Mouse (Mus musculus) spleen, postnatal 4 days (tissue): ENCODE data around the gene Zfp112.
"Not testable (repeated sequence)": the region's sequence is repeated elsewhere in the genome, so short reads cannot be mapped to it uniquely, and the experiment has no call there.

Experiments used
- DNase-seq, 2 experiments: peaks; one replicate each; pipeline ENCODE4 v3.0.0; 2022; ENCODE audit warnings: low spot score in 2 of 2

Gene Zfp112

DNA sequence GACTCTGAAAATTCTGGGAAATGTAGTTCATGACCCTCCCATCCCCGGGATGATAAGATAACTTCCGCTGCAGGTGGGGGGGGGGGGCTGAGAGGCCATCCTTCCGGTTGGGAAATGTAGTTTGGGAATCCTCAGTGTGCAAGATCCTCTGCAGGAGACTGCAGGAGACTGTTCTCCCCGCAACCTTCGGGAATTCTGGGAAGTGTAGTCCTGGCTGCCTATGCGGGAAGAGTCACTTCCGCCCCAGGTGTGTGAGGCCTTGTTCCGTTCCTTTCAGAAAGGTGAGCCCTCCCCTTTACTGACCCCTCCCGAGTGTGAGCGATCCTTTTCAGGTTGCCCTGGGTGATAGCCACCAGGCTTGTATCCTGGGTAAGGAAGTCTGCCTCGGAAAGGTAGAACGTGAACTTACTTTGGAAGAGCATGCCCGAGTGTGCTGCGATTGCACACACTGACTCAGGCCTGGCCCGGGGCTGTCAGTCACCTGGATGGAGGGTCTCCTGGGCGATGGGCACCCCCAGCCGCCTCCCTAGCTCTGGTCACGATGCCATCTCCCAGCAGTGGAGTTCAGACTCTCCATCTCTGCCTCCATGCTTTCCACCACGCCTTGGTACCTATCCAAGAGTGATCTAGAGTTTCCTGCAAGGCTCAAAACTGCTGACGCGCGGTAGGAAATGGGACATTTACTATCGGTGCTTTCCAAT, at the start of gene Zfp112:
Zfp112 (plus strand) TSS at position 159 of the 701 bp plus-strand sequence.
- no peak for DNase-seq

DNA sequence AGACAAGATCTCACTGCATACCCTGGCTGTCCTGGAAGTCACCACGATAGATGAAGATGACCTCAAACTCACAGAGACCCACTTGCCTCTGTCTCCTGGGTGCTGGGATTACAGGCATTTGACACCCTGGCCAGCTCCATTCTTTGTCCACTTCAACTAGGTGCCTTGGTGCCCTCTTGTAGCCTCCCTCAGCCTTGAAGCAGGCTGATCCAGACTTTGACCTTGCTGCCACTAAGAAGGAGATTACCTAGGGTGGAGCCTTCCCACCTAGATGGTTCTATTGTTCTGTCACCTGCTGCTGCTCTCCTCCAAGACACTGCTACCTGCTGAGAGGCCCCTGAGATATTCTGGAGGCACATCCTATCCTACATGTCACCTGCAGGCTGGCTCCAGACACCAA, 37.7 kb upstream of the Zfp112 start:
- not testable (repeated sequence) for DNase-seq

DNA sequence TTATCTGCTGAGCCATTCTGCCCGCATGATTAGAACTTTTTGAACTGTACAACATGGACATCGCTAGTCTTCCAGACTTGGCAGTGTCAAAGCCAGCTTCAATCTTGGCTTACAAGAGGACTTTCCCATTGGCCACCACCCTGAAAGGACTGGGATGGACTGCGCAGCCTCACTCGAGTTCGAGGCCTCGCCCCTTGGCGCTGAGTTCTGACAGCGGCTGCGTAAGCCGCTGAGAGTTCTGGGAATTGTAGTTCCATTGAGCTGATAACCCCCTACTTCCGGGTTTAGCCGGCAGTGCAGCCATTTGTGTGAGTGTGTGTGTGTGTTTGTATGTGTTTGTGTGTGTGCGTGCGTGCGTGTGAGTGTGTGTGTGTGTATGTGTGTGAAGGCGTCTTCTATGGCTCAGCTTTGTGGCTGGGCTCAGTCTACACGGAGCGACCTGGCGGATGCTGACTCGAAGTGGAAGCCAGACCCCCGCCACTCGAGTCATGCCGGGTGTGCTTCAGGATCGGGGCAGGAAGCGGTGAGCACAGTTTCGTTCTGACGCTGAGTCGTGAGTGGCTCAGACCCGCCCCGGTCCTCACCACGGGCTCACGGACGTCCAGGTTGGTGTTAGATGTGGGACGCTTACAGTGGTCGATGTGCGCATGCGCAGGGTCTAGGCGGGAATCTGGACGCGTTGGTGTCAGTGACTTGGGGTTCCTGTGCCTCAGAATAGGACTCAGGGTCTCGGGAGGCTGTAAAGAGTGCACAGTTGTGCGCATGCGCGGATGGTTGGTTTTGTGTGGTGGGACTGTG, 30.3 kb upstream of the Zfp112 start, which contains the start of gene Zfp180:
Zfp180 (plus strand) TSS at position 291 of the 798 bp plus-strand sequence.
- peak; percentile 89 to 94 for DNase-seq

DNA sequence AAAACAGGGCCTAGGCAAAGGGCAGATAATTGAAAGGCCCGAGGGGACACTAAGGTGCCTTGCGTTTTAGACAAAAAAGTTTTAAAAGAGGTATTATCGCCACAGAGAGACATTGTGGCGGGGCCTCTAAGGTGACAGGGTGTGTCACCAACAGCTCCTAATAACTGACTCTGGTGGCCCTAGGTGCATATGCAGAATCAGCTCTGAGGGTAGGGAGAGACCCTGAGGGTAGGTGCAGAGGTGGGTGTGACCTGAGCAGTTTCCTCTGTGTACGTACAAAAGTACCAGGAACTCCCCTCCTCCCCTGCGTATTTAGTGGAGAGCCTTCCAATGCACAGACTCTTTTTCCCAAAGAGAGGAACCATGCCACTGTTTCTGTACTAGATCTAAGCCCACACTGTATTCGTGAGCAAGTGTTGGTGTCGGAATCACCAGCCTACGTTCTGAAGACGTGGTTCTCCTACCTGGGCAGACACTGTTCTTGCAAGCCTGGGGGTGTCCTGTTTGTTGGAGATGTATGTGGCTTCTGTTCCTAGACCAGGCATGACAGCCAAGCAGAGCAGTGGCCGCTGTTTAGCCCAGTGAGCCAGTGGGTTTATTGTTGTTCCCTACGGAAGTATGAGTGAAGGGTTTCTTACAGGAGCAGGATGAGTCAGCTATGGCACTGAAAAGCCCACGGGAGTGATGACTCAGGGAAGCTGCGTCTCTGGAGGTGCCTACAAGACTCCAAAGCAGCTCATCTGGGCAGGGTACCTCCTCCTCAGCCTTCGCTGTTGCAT, 29.5 kb upstream of the Zfp112 start:
- peak in 1 of 2 experiments; percentile 61 for DNase-seq

DNA sequence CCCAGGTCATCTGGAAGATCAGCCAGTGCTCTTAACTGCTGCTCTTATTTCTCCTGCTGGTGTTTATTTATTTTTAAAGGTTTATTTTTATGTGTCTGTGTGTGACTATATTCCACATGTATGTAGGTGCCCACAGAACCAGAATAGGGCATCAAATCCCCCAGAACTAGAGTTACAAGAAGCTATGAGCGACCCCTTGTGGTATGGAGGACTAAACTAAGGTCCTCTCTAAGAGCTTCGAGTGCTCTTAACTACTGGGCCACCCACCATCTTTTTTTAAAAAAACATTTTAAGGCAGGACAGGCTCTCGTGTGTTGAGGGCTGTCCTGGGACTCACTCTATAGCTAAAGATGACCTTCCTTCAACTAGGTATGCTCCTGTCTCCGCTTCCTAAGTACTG, 25.2 kb upstream of the Zfp112 start:
- DNase-seq = no peak

DNA sequence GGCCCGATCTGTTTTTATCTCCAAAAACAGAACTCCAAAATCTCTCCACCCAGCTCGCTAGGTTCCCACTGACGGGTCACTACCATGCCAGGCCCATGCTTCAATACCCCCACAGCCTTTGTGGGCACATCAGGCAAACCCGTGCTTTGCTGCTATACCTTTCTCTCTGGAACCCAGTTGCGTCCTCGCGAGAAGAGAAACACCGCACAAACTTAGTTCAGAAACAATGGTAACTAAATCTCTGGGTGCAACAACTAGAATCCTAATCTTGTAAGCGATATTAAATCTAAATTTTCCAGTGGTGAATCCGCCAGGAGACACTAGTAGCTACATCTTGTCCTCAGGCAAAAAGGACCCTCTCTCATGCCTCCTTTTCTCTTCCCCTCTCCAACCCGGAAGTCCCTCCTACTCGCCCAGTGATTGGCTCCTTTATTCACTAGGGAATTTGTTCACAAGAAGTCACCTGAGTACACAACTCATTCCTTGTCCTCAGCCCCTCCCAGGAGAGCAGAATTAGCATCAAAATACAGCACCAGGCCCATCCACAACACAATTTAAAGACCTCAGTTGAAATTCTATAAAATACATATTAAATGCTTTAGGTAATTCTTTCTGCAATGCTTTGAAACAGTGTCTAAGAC, 24.5 kb upstream of the Zfp112 start:
- DNase-seq = no peak

DNA sequence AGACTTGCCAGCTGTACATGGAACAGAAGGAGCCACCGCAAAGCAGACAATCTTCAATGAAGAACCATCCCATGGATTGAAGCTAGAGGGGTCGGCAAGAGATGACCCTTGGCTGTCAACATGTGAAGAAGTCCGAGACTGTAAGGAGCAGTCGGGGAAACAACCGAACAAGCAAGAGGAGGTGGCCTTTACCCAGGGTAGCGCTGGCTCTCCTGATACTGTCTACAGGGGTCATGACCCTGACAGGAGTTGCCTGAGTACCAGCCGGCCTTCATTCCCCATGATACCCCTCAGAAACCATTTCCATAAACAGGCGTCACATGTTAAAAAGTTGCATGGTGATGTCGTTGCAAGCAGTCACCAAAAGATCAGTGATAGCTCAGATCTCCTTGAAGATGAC, 7.7 kb upstream of the Zfp112 start:
- no peak for DNase-seq

DNA sequence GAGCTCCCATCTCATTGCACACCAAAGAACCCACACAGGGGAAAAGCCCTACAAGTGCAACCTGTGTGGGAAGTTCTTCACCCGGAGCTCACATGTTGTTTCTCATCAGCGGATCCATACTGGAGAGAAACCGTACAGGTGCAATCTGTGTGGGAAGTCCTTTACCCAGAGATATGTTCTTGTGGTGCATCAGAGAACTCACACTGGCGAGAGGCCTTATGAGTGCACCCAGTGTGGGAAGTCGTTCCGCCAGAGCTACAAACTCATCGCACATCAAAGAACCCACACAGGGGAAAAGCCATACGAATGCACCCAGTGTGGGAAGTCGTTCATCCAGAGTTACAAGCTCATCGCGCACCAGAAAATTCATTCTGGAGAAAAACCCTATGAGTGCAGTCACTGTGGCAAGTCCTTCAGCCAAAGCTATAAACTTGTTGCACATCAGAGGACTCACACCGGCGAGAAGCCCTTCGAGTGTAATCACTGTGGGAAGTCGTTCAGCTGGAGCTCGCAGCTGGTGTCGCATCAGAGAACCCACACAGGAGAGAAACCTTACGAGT, 6.9 kb upstream of the Zfp112 start:
- DNase-seq = no peak

DNA sequence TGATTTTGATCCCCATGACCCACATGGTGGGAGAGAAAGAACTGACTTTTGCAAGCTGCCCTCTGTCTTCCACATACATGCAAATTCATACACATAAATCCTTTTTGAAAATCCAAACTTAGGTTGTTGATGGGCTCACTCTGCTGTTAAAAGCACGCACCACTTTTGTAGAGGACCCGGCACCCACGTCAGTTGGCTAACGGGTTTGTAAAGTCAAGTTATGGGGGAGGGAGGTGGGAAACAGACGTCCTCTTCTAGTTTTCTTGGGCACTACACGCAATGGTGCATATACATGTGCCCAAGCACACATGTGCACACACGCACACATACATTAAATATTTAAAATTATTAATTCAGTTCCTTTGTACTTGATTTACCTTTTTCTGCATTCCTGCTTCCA, 1.3 kb upstream of the Zfp112 start:
- DNase-seq = no peak

DNA sequence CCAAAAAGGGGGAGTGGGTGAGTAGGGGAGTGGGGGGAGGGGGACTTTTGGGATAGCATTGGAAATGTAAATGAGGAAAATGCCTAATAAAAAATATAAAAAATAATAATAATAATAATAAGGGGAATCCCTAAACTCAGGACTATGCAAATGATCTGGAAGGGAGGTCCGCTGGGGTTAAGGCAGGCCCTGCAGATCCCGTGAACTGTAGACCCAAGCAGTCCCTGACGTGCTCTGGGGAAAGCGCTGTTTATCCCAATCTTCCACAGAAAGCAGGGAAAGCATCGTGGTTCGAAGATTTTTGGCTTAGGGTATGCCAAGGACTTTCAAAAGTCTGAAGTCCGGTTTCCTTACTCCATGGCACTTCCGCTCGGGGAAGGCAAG, 350 bp upstream of the Zfp112 start:
- no peak for DNase-seq

DNA sequence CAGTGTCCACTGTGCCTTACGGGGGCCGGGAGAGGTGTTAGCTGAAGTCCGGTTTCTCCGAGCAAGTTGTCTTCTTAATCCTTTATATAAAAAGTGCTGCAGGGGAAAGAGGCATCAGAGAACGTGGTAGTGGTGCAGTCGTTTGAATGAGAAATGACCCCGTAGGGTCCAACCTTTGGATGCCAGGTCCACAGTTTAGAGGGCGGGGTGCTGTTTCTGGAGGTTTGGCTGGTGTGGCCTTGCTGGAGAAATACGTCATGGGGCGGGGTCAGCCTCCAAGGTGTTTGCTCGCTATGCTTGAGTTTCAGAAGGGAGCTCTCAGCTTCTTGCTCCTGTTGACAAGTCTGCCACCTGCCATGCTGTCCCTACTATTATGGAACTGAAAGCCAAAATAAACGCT, 887 bp downstream of the Zfp112 start:
- no peak for DNase-seq

DNA sequence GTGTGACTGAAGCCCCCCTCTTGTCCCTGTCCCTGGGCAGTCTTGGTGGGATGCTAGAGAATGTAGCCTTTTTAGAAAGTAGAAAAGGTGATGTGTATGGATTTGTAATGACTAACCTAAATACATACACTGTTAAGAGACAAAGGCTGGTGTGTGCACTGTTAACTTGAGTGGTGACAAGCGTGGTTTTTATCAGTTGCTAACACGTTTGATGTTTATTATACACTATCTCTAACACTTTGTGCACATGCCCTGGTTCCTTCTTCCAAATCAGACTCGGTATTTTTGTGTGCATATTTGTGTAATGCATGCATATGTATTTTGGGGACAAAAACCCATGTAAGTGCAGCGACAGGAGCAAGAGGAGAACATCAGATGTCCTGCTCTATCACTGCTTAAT, 4.5 kb downstream of the Zfp112 start:
- DNase-seq = no peak

DNA sequence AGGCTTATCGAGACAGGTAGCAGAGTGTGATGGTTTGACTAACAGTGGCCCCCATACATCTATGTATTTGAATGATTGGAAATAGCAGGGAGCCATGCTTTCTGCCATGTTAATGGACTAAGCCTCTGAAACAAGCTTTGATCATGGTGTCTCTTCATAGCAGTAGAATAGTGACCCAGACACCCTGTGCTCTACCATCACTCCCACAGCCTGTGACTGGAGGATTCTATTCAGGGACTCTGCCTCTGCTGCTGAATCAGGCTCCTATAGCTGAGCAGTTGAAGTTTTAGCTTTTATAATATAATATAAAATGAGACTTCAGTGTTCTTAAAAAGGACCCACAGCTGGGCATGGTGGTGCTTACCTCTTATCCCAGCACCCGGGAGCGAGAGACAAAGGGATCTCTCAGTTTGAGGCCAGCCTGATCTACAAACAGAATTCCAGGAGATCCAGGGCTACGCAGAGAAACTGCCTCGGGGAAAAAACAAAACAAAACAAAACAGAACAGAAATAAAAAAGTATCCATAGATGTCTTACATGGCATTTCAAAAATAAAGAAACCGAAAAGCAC, 21.4 kb downstream of the Zfp112 start:
- no peak for DNase-seq

DNA sequence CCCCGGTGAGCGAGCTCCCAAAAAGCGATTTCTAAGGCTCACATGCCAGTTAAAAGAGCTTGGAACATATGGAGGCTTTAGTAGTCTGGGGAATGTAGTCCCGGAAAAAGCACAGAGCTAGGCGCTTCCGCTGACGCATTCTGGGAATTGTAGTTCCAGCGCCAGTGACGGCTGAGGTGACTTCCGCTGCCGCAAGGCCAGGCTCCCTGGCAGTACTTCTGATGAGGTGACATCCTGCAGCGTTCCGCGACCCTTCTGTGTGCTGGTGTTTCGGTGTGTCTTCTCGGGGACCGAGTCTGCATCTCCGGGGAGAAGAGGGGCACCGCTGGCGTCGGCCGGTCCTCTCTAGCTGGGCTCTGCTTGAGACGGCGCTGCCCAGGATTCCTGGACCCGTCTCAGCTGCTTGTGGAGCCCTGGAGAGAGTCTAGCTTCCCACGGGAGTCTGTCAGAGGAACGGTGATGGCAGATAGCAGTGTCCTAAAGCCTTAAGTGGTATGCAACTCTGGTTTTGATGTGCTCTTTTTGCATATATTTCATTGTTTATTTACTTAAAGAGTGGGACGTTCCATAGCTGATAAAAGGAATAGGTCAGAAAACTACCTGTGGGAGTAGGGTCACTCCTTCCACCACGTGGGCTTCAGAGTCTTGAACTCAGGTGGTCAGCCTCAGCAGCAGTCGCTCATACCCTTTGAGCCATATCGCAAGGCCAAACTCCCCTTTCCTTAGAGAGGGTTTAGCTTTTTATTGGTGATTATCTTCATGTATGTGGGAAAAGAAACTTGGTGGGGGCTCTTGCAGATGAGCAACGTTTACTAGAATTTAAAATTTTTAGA, 22.1 kb downstream of the Zfp112 start, which contains the start of gene Zfp235:
Zfp235 (plus strand) TSS at position 174 of the 833 bp plus-strand sequence.
- peak; percentile 75 to 87 for DNase-seq

DNA sequence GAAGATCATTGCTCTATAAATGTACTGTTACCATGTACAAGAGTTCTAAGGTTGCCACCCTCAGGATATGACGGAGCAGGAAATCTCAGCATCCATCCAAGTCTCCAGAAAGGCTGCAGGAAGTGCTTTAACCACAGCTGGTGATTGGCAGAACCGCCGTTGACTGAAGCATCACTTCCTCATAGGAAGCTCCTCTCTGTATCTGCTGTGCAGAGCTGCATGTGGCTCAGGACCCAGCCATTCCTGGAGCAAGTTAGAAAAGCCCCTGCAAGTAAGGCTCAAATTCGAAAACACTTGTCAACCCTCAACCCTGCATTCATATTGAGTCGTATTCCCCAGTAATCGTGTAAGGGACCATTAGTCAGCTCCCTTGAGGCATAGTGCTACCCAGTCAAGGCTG, 30.5 kb downstream of the Zfp112 start:
- peak in 1 of 2 experiments; percentile 51 for DNase-seq

DNA sequence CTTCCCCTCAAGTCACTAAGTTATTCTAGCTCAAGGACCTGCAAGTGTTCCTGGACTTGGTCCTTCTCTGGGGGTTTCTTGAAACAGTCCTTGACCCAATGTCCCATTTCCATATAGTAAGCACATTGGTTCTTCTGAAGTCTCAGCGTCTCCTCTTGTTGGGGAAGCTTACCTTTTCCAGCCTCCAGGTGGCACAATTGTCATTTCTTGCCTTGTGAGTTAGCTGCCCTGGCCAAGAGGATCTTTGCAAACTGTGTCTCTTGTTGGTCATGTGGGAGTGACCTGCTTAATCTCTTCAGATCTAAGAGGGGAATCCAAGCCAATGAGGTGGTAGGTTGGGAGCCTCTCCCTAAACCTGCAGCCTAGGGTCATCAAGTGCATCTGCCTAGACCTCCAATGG, 41.2 kb downstream of the Zfp112 start:
- DNase-seq = peak in 1 of 2 experiments; percentile 55

DNA sequence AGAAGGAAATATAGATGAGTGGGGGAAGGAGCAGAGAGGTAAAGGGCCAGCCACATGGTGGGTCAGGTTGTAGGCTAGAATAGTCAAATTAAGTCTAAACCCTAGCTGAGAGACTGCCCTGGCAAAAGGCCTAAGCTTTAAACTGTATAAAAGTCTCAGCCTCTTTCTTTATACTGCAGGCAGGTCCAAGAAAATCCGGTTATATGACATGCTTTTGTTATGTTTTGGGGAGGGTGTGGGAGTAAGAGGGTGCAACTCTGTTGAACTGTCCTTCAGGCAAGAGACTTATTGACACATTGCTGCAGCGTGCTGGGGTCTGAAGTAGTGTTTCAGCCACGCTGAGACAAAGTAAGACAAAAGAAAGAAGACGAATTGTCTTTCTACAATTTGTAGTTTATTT, 60.1 kb downstream of the Zfp112 start:
- no peak for DNase-seq

DNA sequence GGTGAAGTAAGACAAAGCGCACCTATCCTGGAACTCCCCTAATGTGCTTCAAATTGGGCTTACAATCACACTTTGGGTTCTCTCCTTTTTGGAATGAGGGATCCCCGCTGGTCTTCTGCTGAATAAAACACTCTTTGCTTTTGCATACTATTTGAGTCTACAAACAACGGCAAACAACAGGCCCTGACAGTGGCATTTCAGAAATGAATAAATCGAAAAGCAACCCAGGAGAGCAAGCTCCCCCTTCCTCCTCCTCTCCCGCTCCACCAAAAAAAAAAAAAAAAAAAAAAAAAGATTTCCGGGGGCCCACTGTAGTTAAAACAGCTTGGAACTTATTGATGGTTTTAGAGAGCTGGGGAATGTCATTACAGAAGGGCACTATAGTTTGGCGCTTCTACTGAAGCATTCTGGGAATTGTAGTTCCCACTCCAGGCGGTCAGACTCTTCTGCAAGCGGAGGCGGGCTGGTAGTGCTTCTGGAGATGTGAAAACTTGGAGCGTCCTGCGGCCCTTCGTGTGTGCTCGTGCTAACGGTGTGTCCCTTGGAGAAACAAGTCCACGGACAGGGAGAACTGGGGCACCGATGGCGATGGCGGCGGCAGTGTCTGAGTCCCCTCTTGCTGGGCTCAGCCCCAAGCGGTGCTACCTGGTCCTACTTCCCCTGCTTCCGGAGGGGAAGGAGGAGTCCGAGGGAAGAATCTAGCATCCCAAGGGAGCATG, 62.7 kb downstream of the Zfp112 start, which contains the start of gene Zfp114:
Zfp114 (plus strand) TSS at position 443 of the 719 bp plus-strand sequence.
- peak; percentile 14 to 64 for DNase-seq

DNA sequence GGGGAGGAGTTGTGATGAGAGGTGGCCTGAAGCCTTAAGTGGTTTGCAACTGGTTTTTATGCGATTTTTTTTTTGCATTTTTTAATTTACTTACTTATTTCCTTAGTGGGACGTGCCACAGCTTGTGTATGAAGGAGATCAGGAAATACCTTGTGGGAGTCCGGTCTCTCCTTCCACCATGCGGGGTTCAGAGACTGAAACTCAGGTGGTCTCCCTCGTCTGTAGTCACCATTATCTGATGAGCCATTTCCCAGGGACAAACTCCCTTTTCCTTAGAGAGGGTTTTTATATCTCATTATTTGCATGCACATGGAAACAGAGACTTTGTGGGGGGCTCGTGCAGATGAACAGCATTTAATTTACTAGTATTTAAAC, 63.2 kb downstream of the Zfp112 start:
- DNase-seq = no peak
